Mouse (Mus musculus): ENCODE measurements around the gene Nxf2. TPM values are rescaled to one million over a fixed set of nuclear protein-coding genes. Genes with fewer than 3 reads are reported as not detected.
"Not testable (repeated sequence)": the region's sequence is repeated elsewhere in the genome, so short reads cannot be mapped to it uniquely, and the experiment has no call there.

Nxf2 gene
- polyA plus RNA-seq, 2 experiments: 0.52 to 0.70 TPM

DNA sequence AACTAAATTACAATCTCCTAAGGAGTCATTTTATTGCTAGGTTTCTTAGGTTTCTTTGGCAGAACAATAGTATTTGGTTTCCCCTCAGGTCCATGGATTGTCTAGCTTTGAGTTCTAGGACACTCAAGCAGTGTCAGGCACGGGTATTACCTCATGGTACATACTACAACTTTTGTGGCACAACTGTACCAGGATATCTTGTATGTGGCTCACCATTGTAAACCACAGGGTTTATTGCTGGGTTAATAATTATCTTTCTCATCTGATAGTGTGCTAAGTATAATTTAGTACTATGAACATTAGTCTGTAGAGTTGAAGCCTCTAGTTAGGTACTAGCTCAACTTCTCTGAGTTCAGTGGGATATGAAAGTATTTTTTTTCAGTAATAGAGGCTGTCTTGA lies 45.3 kb downstream of the Nxf2 start:
- WGBS: 50% methylated on average over 1 of the region's 1 CpGs
- DNase-seq (ENCODE audit: low spot score) (no peak), ATAC-seq (ENCODE audit: low FRiP score, low read depth) (no peak)
- H3K9ac ChIP-seq (ENCODE audit: low read depth, low read length, severe bottlenecking): no peak overlapping the region
- no peaks in the 10 kb centered on the region for H3K27me3 ChIP-seq (ENCODE audit: control insufficient read depth, insufficient read depth, low read length)
- H3K9me3 ChIP-seq (ENCODE audit: control insufficient read depth, low read length): no peaks in the 10 kb centered on the region
- H3K4me2 ChIP-seq (replicated peaks; ENCODE audit: low read depth, low read length, severe bottlenecking): no peak overlapping the region
- no peaks in the 10 kb centered on the region for H3K36me3 ChIP-seq (ENCODE audit: control insufficient read depth, insufficient read depth, low read length)
- no peaks in the 10 kb centered on the region for H3K4me1 ChIP-seq (ENCODE audit: control insufficient read depth, insufficient read depth, low read length)
- no peak for TF ChIP-seq POLR2A (IDR thresholded peaks at IDR 0.05; ENCODE audit: borderline replicate concordance, extremely low read depth, insufficient read depth, insufficient read length)
- no peak overlapping the region for H3K4me3 ChIP-seq (replicated peaks; ENCODE audit: low read length)
- H3K27ac ChIP-seq (replicated peaks; ENCODE audit: low read depth, low read length): no peak overlapping the region

GRCm38 (mm10) chrX:134915745-134916144 lies 48.8 kb downstream of the Nxf2 start:
- no peak overlapping the region for H3K4me3 ChIP-seq (replicated peaks; ENCODE audit: low read length)
- no peak overlapping the region for H3K27ac ChIP-seq (replicated peaks; ENCODE audit: low read depth, low read length)
- no peaks in the 10 kb centered on the region for H3K27me3 ChIP-seq (ENCODE audit: control insufficient read depth, insufficient read depth, low read length)
- no peaks in the 10 kb centered on the region for H3K4me1 ChIP-seq (ENCODE audit: control insufficient read depth, insufficient read depth, low read length)
- H3K4me2 ChIP-seq (replicated peaks; ENCODE audit: low read depth, low read length, severe bottlenecking): no peak overlapping the region
- no peak overlapping the region for H3K9ac ChIP-seq (ENCODE audit: low read depth, low read length, severe bottlenecking)
- TF ChIP-seq POLR2A (IDR thresholded peaks at IDR 0.05; ENCODE audit: borderline replicate concordance, extremely low read depth, insufficient read depth, insufficient read length): no peak
- ATAC-seq (ENCODE audit: low FRiP score, low read depth): no peak
- DNase-seq (ENCODE audit: low spot score): no peak
- 63% methylated on average over 2 of the region's 2 CpGs for whole genome bisulfite sequencing
- no peaks in the 10 kb centered on the region for H3K9me3 ChIP-seq (ENCODE audit: control insufficient read depth, low read length)
- H3K36me3 ChIP-seq (ENCODE audit: control insufficient read depth, insufficient read depth, low read length): no peaks in the 10 kb centered on the region

GRCm38 (mm10) chrX:134915315-134915714 lies 49.2 kb downstream of the Nxf2 start:
- H3K36me3 ChIP-seq (ENCODE audit: control insufficient read depth, insufficient read depth, low read length); H3K27ac ChIP-seq (replicated peaks; ENCODE audit: low read depth, low read length); H3K9me3 ChIP-seq (ENCODE audit: control insufficient read depth, low read length); DNase-seq (ENCODE audit: low spot score); H3K4me3 ChIP-seq (replicated peaks; ENCODE audit: low read length); H3K9ac ChIP-seq (ENCODE audit: low read depth, low read length, severe bottlenecking); H3K4me2 ChIP-seq (replicated peaks; ENCODE audit: low read depth, low read length, severe bottlenecking); H3K4me1 ChIP-seq (ENCODE audit: control insufficient read depth, insufficient read depth, low read length); ATAC-seq (ENCODE audit: low FRiP score, low read depth); H3K27me3 ChIP-seq (ENCODE audit: control insufficient read depth, insufficient read depth, low read length): not testable (repeated sequence)

DNA sequence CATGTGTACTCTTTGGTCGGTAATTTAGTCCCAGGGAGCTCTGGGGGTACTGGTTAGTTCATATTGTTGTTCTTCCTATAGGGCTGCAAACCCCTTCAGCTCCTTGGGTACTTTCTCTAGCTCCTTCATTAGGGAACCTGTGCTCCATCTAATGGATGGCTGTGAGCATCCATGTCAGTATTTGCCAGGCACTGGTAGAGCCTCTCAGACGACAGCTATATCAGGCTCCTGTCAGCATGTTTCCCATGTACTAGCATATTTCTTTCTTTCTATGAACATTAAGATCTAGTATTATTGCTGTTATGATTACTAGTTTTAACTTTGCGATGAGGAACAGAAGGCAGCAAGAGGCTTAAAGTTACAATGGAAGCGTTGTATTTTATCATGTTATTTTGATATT lies 49.7 kb downstream of the Nxf2 start:
- no peak for TF ChIP-seq POLR2A (IDR thresholded peaks at IDR 0.05; ENCODE audit: borderline replicate concordance, extremely low read depth, insufficient read depth, insufficient read length)
- ATAC-seq (ENCODE audit: low FRiP score, low read depth) (no peak), DNase-seq (ENCODE audit: low spot score) (no peak)
- Histone ChIP-seq H3K4me2 (replicated peaks; ENCODE audit: low read depth, low read length, severe bottlenecking) (no peak overlapping the region), H3K27me3 (ENCODE audit: control insufficient read depth, insufficient read depth, low read length) (no peaks in the 10 kb centered on the region), H3K4me1 (ENCODE audit: control insufficient read depth, insufficient read depth, low read length) (no peaks in the 10 kb centered on the region), H3K4me3 (replicated peaks; ENCODE audit: low read length) (no peak overlapping the region), H3K9ac (ENCODE audit: low read depth, low read length, severe bottlenecking) (no peak overlapping the region), H3K27ac (replicated peaks; ENCODE audit: low read depth, low read length) (no peak overlapping the region), H3K9me3 (ENCODE audit: control insufficient read depth, low read length) (no peaks in the 10 kb centered on the region), H3K36me3 (ENCODE audit: control insufficient read depth, insufficient read depth, low read length) (no peaks in the 10 kb centered on the region)
- 68% methylated on average over 4 of the region's 4 CpGs for WGBS

DNA sequence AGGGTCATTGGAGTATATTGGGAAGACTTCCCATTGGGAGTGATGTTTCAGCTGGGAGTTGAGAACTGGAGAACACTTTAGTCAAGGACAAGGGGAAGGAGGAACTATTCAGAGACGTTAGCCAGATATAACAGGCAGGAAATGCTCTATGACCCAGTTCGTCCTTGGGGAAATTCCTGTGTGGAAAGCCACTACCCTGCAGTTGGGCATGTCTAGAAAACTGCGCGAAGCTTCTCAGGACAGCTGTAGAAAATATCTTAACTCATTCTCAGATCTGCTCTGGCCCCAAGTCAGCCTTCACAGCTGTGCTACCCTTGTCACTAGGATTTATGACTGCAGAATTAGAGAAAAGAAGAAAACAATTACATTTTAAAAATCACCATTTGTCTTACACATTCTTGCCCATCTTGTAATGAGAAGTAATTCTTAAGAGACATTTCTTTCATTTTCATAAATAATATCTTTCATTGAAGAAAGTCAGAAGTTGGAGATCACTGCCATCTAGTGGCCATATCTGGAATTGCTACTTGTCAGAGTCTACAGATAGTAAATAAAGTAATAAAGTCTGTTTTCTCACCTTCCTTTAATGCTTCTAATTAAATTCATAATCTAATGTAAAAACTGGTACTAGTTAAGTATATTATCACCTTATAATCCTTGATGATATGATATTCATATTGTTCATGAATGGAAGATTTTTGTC lies 51.2 kb downstream of the Nxf2 start:
- Histone ChIP-seq H3K9me3 (ENCODE audit: control insufficient read depth, low read length) (no peaks in the 10 kb centered on the region), H3K4me1 (ENCODE audit: control insufficient read depth, insufficient read depth, low read length) (no peaks in the 10 kb centered on the region), H3K27me3 (ENCODE audit: control insufficient read depth, insufficient read depth, low read length) (no peaks in the 10 kb centered on the region), H3K4me3 (replicated peaks; ENCODE audit: low read length) (no peak overlapping the region), H3K4me2 (replicated peaks; ENCODE audit: low read depth, low read length, severe bottlenecking) (no peak overlapping the region), H3K36me3 (ENCODE audit: control insufficient read depth, insufficient read depth, low read length) (no peaks in the 10 kb centered on the region), H3K9ac (ENCODE audit: low read depth, low read length, severe bottlenecking) (no peak overlapping the region), H3K27ac (replicated peaks; ENCODE audit: low read depth, low read length) (no peak overlapping the region)
- ATAC-seq (ENCODE audit: low FRiP score, low read depth) (no peak), DNase-seq (ENCODE audit: low spot score) (peak; percentile 40)
- no peak for TF ChIP-seq POLR2A (IDR thresholded peaks at IDR 0.05; ENCODE audit: borderline replicate concordance, extremely low read depth, insufficient read depth, insufficient read length)
- WGBS: 22% methylated on average over 4 of the region's 4 CpGs

DNA sequence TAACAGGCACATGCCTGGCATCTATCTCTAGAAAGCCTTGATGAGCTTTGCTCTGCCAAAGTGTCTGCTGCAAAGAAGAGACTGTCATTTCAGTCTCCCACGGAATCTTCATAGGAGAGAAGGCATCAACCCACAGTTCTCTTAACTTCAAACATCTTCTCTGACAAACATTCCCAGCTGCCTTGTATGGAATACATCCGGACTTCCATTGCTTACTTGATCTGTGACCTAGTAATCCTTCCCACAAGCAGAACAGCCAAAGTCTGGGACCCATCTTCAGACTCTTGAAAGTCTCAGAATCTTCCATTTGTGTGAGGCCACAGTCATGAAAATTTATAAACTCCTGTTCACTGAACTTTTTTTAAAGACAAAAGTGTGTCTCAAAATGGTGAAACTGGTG lies 51.7 kb downstream of the Nxf2 start:
- Histone ChIP-seq H3K4me1 (ENCODE audit: control insufficient read depth, insufficient read depth, low read length) (no peaks in the 10 kb centered on the region), H3K36me3 (ENCODE audit: control insufficient read depth, insufficient read depth, low read length) (no peaks in the 10 kb centered on the region), H3K4me3 (replicated peaks; ENCODE audit: low read length) (no peak overlapping the region), H3K9ac (ENCODE audit: low read depth, low read length, severe bottlenecking) (no peak overlapping the region), H3K27ac (replicated peaks; ENCODE audit: low read depth, low read length) (no peak overlapping the region), H3K9me3 (ENCODE audit: control insufficient read depth, low read length) (no peaks in the 10 kb centered on the region), H3K4me2 (replicated peaks; ENCODE audit: low read depth, low read length, severe bottlenecking) (no peak overlapping the region), H3K27me3 (ENCODE audit: control insufficient read depth, insufficient read depth, low read length) (no peaks in the 10 kb centered on the region)
- no peak for TF ChIP-seq POLR2A (IDR thresholded peaks at IDR 0.05; ENCODE audit: borderline replicate concordance, extremely low read depth, insufficient read depth, insufficient read length)
- WGBS: 70% methylated on average over 2 of the region's 2 CpGs
- ATAC-seq (ENCODE audit: low FRiP score, low read depth) (no peak), DNase-seq (ENCODE audit: low spot score) (no peak)
